Mouse (Mus musculus): ENCODE measurements around the gene Fam189a1. TPM values are rescaled to one million over a fixed set of nuclear protein-coding genes. Genes with fewer than 3 reads are reported as not detected.

Fam189a1 gene
- total RNA-seq, 2 experiments from 2014 or later: 26.4 to 34.3 TPM

- intact Hi-C loops (cut with DNase I): no loop called here
- DNase-seq: peak; percentile 26
Measured at GRCm38 (mm10) chr7:64840946-64841659, 315.3 kb downstream of the Fam189a1 start.

- intact Hi-C loops (cut with DNase I): no loop called here
Measured at GRCm38 (mm10) chr7:64840576-64840895, 315.8 kb downstream of the Fam189a1 start.

GRCm38 (mm10) chr7:64839801-64840575, 316.4 kb downstream of the Fam189a1 start:
- intact Hi-C loops (cut with DNase I): no loop called here
- DNase-seq: peak; percentile 71

More at GRCm38 (mm10) chr7:64840576-64840895, 315.8 kb downstream of the Fam189a1 start:
- DNase-seq: no peak

- intact Hi-C loops (cut with DNase I): no loop called here
- no peak for DNase-seq
Measured at GRCm38 (mm10) chr7:64839281-64839680, 317.1 kb downstream of the Fam189a1 start.

GRCm38 (mm10) chr7:64830214-64830995, 326.0 kb downstream of the Fam189a1 start:
- no peak for DNase-seq
- intact Hi-C loops (cut with DNase I): no loop called here

DNA sequence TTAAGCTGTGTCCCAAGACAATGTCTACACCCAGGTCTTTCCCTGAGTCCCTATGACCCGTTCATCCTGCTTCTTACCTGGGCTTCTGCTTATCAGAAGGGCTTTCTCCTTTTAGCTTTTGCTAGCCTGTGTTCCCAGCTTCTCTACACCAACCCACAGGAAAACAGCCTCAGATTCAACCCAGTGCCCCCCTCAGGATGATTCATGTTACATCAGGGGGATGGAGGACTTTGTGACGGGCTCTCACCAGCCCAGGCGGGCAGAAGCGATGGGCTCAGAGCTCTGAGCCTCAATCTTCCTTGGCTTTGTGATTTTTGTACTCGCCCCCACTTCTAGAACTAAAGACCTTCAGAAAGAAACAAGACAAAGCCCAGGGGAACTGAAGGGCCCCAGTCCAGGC, 335.3 kb downstream of the Fam189a1 start:
- intact Hi-C loops (cut with DNase I): no loop called here
- DNase-seq: no peak

DNA sequence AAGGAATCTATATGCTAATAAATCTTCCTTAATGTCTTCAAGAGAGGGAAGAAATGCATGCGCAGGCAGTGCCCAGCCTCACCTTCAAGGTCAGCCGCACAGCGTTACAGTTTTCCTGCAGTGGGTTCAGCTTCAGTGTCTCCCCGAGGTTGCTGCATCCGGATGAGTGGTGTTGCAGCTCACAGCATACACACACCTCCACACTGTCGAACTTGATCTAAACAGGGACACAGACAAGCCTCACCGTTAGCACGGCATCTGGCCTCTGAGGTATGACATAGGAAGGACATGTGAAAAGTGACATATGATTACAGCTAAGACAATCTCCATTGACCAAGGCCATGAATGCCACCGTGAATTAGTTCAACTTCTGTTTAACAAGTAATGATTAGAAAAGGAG, 336.7 kb downstream of the Fam189a1 start:
- intact Hi-C loops (cut with DNase I): no loop called here

GRCm38 (mm10) chr7:64808876-64809275, 347.5 kb downstream of the Fam189a1 start:
- peak; percentile 31 for DNase-seq
- intact Hi-C loops (cut with DNase I): no loop called here

More for the DNA sequence above, 336.7 kb downstream of the Fam189a1 start:
- DNase-seq: no peak

- no peak for DNase-seq
- intact Hi-C loops (cut with DNase I): no loop called here
Measured at GRCm38 (mm10) chr7:64805100-64805499, 351.3 kb downstream of the Fam189a1 start.

- intact Hi-C loops (cut with DNase I): no loop called here
- DNase-seq: no peak
Measured at GRCm38 (mm10) chr7:64795554-64795953, 360.8 kb downstream of the Fam189a1 start.

GRCm38 (mm10) chr7:64792031-64792430, 364.3 kb downstream of the Fam189a1 start:
- peak; percentile 83 for DNase-seq
- intact Hi-C loops (cut with DNase I): no loop called here

DNA sequence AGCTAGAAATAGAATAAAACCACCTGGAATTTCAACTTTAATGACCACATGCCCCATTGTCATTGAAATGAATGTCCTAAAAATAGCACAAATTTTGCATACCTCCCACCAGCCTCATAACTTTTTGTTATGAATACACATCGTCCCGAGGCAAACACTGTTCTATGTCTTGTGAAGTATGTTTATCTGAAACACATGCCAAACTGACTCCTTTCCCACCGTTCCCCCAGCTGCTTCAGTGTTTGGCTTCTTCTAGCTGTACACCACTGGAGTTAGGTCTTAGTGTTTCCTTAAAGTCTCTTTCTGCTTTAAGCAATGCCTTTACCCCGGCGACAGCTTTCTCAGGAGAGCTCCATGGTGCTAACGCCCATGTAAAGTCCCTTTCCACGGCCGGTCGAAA, 365.2 kb downstream of the Fam189a1 start:
- intact Hi-C loops (cut with DNase I): no loop called here
- no peak for DNase-seq

- intact Hi-C loops (cut with DNase I): no loop called here
- DNase-seq: no peak
Measured at GRCm38 (mm10) chr7:64785040-64785439, 371.3 kb downstream of the Fam189a1 start.

- DNase-seq: no peak
- intact Hi-C loops (cut with DNase I): no loop called here
Measured at GRCm38 (mm10) chr7:64779501-64779900, 376.9 kb downstream of the Fam189a1 start.

GRCm38 (mm10) chr7:64776708-64777489, 379.5 kb downstream of the Fam189a1 start:
- intact Hi-C loops (cut with DNase I): no loop called here
- no peak for DNase-seq

DNA sequence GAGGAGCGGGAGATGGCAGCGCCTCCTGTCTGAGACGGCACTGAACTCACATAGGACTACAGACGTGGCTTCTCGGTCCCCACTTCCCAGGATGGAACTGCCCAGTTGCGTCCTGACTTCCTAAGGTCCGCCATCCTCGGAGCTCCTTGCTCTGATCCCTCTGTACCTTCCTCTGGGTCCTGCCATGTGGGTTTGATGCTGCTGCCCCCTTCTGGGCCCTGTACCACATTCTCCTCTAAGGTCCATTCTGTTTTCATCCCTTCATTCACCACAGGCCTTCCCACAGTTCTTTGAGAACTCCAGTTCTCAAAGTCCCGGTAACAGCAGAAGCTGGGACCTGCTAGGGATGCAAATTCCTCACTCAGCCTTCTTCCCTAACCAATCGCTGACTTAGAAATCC, 382.9 kb downstream of the Fam189a1 start:
- intact Hi-C loops (cut with DNase I): no loop called here

GRCm38 (mm10) chr7:64770779-64771390, 385.5 kb downstream of the Fam189a1 start:
- DNase-seq: no peak
- intact Hi-C loops (cut with DNase I): no loop called here

More for the DNA sequence above, 382.9 kb downstream of the Fam189a1 start:
- DNase-seq: no peak

DNA sequence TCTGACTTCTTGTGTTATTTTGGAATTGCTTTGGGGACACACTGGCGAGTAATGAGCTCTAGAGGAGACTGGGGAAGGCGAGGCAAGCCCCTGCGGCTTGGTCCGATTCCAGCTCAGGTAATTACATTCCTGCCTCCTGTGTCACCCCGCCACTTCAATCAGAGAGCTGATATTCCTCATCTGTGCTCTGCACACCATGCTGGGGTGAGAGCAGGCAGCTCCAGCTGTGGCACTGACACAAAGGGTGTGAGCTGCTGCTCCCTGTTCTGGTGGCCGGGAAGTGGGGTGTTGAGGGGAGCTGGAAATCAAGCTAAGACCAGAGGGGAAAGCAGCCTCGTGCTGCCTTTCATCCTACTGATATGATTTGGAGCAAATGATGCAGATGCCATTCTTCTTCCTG, 386.6 kb downstream of the Fam189a1 start:
- intact Hi-C loops (cut with DNase I): no loop called here
- no peak for DNase-seq

DNA sequence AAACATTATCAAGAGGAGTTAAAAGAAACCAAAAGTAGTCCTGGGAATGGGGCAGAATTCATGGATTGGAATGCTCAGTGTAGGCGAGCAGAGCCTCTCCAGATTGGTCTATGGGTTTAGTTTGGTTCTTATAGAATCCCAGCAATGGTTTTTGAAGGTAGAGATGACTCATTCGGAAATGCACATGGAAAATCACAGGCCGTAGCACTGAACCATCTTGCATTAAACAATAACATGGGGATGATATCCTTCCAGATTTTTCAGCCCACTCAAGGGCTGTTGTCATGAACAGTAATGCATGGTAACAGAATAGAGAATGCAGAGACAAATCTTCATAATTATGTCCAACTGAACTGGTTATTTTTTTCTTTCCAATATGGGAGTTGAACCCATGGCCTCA, 390.8 kb downstream of the Fam189a1 start:
- no peak for DNase-seq
- intact Hi-C loops (cut with DNase I): no loop called here

- intact Hi-C loops (cut with DNase I): no loop called here
- no peak for DNase-seq
Measured at GRCm38 (mm10) chr7:64755141-64755540, 401.2 kb downstream of the Fam189a1 start.
